Mouse (Mus musculus) adrenal gland, postnatal 25 days (tissue): ENCODE measurements at regions not wholly inside any gene's neighbourhood (a gene's known extent, or its start where the extent isn't known, plus 50 kb on each side); places are given as distances from the start of the nearest gene placed in this dataset.
"Not testable (repeated sequence)": the region's sequence is repeated elsewhere in the genome, so short reads cannot be mapped to it uniquely, and the experiment has no call there.

ENCODE experiments used
- DNase-seq: peaks from one replicate; pipeline ENCODE4 v3.0.0; 2021; ENCODE audit warnings: mixed read lengths

DNA sequence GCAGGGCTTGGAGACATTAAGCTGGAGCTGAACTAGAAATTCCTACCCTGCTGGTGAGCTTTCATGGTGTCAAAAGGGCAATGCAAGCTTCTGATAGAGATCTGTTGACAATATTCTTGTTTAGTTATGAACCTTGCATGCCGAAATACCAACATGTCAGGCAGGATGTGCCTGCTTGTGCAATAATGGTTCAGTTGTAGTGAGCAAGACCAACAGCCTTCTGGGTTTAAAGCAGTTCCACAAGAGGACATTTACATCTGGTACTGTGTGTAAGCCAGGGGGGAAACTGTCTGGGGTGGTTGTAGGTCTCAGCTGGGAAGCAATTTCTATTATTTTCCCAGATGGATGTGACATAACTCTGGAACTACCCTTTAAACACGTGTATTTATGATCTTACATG is 987.6 kb upstream of the Gm38303 start:
- no peak for DNase-seq

DNA sequence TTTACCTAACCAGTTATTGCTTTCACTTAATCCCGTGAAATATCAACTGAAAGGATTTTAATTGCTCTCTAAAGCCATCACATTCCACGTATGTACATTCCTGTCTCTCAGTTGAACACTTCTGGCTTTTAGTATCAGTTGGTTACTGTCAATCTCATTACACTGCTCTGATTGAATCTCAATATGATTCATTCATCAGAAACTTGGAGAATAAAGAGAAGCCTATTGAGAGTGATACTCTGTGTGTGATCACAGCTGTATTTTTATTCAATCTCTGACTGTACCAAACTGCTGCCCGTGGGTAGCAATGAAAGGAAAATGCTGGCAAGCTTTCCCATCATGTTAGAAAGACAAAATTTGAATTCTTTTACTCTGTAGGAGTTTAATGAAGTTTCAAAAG is 957.5 kb upstream of the Gm38303 start:
- DNase-seq = no peak

DNA sequence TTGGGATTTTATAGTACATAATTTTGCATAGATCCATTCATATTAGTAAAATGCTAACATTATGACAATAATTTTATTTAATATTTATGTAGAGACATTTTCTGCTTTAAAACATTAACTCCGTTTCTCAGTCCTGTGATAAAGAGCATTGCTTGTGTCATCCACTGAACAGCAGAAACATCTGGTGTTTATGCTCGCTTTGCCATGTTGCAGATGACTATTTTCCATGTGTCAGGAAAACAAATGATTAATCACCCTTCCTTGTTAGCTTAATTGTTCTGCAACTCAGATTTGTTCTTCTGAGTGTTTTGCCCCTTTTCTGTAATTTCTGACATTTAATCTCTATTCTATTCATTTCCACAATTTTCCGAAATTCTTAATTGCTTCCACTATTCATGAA is 925.6 kb upstream of the Gm38303 start:
- DNase-seq = no peak

DNA sequence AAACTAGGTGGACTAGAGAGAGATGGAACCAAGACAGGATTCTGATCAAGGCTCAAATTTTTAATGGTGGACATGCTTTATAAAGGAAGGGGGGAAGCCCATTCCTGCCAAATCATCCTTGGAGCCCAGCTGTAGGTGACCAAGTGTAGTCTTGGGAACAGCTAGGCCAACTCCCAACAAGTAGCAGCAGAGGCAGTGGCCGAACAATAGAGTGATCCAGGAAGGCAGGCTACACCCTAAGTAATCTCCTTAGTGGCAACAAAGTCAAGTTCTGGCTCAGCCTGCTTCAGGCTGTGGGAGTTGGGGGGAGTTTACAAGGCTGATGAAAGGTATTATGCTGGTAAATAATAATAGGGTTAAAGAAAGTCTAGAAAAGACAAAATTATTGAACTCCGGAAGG is 878.5 kb upstream of the Gm38303 start:
- no peak for DNase-seq

DNA sequence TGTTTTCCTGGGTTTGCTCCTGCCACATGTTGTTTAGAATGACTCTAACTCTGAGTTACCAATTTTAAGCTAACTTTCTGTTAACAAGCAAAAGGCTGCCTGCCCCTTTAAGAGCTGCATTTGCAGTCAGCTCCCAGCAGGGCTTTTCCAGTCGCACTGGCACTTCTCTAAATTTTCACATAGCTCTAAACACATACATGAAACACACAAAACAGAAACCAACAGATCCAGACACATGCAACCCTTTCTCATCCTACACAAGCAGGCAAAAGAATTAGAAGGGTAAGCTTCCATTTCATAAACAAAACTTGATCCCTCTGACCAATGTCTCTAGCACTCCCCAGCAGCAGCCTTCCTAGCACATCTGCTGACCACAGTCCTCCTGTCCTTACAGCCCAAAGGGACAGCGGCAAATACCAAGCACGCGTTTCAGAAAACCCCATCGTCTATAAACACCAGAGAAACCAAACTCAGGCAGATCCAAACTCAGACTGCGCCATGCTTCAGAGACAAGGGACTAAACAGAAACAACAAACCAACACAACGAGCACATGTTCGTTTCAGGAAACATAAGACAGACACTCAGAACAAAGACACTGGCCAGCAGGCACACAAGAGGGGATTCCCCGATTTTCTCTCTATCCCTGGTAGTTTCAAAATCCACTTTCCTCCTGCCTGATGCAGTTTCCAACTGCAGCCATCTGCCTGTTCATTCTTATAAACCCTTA is 877.6 kb upstream of the Gm38303 start:
- not testable (repeated sequence) for DNase-seq

DNA sequence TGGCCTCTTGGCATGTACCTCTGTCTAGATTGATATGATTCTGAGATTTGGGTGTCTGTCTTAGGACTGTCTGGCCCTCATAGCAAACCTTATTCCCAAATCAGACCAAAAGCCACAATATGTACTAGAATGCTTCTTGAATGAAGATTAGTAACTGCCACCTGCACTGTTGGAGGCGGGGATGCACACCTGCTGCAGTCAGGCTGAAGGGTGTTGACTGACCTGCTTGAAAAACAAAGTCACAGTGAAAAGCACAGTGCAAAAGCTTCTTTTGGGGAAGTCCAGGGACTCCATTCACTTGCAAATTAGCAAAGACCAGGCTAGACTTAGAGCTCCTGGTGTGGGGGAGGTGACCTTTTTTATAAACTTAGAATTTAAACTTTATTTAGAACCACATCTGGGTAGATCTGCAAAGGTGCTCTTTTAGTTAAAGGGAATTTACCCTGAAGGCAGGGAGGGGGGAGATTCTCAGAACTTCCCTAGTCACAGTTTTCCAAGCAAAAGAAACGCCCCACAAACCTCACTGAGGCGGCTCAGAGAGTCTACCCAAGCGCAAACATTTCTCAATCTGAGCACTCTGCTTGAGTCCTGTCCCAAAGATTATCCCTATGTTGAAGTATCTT is 876.9 kb upstream of the Gm38303 start:
- DNase-seq = not testable (repeated sequence)

DNA sequence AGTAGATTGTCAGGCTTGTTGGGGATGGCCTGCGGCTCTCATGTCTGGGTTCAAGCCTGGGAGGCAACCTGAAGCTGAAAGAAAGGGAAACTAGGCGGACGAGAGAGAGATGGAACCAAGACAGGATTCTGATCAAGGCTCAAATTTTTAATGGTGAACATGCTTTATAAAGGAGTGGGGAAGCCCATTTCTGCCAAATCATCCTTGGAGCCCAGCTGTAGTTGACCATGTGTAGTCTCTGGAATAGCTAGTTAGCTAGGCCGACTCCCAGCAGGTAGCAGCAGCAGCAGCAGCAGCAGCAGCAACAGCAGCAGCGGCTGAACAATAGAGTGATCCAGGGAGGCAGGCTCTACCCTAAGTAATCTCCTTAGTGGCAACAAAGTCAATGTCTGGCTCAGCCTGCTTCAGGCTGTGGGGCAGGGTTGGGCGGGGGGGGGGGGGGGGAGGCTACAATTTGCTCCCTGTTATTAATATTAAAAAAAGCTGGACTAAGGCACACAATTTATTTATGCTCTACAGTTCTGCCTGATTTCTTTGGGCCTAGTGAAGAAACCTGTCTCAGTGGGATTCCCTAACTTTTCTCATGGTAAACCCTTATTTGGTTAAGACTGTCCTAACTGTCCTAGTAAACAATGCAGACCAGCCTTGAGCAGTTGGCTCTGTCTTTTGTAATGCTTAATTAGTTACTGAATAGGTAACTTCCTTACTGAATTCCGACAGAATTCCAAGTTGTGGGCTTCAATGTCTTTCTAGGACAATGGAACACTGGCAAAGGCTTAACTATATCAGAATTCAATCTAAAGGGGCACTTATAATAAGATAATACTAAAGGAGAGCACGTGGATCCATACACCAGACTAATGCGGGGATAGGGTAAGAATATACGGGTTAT is 875.7 kb upstream of the Gm38303 start:
- DNase-seq = not testable (repeated sequence)

DNA sequence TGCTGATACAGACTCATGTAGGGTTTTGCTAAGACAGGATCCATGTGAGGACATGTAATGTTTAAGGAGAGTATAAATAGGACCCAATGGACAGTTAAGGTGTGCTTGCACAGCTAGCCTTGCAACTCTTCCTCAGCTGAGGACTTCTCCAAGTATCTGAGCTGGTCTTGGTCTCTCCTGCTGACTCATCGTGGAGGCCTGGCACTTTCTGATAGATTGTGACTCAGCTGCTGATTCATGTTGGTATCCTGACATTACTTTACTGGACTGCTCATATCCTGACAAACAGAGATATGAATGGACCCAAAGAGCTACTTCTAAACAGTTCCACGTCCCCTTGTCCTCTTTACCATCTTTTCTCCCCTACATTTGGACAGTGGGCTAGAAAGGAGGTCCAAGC is 838.5 kb upstream of the Gm38303 start:
- peak; percentile 27 for DNase-seq

DNA sequence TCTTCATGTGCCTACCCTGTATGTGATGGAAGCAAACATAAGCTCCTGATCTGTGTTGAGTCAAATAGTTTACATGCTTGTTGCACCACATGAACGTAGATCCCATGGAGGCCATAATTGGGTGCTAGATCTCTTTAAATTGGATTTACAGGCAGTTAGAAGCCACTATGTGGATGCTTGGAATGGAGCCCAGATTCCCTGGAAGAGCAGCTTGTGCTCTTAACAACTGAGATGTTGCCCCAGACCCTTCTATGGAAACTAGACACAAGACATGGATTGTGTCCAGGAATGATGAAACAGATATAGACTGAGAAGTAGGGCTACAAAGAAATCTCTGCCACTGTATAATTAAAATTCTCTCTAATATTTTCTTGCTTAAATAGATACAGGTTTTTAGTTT is 819.9 kb upstream of the Gm38303 start:
- no peak for DNase-seq
